Mouse (Mus musculus): Measurements from ENCODE around the gene Folr2. TPM values are rescaled to one million over a fixed set of nuclear protein-coding genes. Genes with fewer than 3 reads are reported as not detected.
A peak's percentile ranks its signal among the peaks of the same experiment; 100 is the strongest.

Folr2 gene
- total RNA-seq, 1 experiment from 2014 or later = not detected

DNA sequence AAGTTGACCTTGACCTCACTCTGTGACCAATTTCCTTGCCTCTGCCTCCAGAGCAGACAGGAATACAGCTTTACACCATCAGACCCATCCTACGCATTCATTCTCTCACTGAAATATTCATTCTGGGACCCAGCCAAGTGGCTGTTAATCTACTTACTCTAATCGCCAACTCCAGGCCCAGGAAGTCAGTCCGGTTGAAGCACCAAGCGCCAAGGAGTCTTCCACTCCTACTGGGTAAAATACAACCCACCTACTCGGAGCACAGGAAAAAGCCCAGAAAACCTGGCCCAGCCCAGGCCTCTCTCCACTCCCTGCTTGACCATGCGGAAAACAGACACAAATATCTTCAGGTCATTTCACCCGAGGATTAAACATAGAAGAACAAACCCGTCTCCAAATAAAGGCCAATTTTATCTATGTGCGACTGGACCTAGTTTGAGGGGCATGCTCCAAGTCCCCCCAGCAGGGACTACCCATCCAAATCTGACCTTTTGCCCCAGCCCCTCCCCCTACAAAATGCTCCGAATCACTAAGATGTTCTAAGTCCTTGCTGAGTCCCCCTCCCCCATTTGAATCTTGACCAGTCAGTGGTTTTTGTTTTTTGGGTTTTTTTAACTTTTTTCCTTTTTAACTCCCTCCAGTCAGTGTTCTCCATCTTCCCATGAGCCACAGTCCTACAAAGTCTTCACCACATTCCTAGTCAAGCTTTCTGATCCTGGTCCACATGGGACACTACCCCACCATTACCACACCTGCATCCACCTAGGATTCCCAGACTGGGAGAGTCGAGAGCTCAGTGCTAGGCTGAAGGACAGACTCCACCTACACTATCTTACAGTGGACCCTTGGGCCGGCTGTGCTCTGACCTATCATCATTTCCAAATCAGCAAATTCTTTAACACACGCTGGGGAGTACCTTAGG lies 11.5 kb upstream of the Folr2 start:
- ATAC-seq (replicated peaks; ENCODE audit: insufficient number of reproducible peaks, low FRiP score, low TSS enrichment, poor library complexity, severe bottlenecking) = no peak

DNA sequence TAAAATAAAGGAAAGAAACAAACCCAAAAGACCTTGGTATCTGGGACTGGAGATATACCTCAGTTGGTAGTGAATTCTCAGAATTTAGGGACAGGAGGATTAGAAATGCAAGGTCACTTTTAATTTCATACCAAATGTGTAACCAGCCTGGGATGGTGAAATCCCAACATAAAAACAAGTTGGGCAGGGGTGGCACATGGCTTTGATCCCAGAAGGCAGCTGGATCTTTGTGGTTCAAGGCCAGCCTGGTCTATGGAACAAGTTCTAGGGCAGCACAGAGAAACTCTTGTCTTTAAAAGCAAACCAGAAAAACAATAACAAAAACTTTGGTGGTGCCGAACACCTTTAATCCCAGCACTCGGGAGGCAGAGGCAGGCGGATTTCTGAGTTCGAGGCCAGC lies 10.5 kb upstream of the Folr2 start:
- no peak for ATAC-seq (replicated peaks; ENCODE audit: insufficient number of reproducible peaks, low FRiP score, low TSS enrichment, poor library complexity, severe bottlenecking)

DNA sequence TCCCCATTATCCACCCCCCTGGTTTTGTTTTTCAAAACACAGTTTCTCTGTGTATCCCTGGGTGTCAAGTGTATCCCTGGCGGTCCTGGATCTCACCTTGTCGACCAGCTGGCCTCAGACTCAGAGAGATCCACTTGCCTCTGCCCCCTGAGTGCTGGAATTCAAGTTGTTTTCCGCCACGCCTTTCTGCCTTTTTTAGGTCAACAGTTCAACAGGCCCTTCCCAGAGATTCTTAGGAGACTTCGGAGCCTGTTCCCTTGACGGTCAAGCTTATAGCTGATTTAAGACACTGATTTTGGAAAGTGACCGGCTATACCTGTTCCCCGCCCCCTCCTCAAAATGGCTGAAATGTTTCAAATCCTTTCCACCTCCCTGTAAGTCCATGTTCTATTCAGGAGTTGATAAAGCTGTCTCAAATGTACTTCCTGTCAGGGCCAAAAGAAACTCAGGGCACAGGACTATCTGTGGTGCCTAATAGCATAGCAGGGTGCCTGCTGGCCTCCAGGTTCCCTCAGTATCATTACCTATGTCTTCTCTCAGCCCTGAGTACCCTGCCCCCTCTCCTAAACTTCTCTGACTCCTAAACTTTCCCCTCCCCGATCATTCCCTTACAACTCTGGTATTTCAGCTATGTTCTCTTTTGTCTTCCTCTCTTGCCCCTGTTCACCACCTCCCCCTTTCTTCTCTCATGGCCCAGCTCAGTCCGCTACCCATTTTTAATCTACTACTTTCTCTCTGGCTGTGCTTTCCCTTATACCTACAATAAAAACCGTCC lies 9.7 kb upstream of the Folr2 start:
- no peak for ATAC-seq (replicated peaks; ENCODE audit: insufficient number of reproducible peaks, low FRiP score, low TSS enrichment, poor library complexity, severe bottlenecking)

DNA sequence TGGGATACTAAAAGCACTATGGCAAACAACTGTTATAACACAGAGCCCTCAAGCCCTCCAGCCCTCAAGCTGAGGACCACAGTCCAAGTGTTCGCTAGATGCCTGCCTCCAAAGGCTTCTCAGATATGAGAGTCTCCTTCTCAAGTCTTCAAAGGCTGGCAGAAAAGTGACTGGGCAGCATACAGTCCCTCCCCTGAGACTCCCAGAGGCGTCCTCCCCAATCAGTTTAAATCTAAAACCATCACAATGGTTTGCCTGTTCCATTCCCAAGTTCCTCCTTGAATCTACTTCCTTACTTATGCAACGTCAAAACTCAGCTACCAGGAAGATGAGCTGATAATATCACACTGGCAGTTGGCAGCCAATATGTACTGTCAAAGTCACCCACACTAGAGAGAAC lies 6.4 kb upstream of the Folr2 start, which contains the start of gene Anapc15:
Gene Anapc15, plus strand, starts transcription at position 301 of the 400 bp plus-strand sequence.
- ATAC-seq (replicated peaks; ENCODE audit: insufficient number of reproducible peaks, low FRiP score, low TSS enrichment, poor library complexity, severe bottlenecking) = no peak

DNA sequence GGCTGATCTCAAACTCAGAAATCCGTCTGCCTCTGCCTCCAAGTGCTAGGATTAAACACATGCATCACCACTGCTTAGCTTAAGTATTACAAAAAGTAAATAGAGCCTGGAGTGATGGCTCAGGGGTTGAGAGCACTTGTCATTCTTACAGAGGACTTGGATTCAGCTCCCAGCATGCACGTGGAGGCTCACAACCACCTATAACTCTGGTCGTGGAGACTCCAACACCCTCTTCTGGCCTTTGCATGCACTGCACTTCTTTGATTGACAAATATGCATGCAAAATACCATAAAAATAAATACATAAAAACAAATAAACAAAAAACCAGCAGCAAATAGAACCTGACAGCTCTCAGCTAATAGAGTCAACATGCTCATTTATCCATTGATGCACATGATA lies 5.3 kb upstream of the Folr2 start:
- ATAC-seq (replicated peaks; ENCODE audit: insufficient number of reproducible peaks, low FRiP score, low TSS enrichment, poor library complexity, severe bottlenecking) = no peak

DNA sequence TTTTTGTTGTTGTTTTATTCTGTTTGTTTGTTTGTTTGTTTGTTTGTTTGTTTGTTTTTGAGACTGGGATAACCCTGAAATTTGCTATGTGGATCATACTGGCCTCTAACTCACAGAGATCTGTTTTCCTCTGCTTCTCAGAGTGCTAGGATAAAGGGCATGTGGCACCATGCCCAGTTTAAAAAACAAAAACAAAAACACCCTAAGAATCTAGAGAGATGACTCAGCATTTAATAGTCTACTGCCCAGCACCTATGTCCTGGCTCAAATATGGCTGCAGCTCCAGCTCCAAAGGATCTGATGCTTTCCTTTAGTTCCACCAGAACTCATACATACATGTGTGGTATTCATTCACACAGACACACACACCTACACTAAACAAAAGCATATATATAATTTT lies 4.0 kb upstream of the Folr2 start:
- ATAC-seq (replicated peaks; ENCODE audit: insufficient number of reproducible peaks, low FRiP score, low TSS enrichment, poor library complexity, severe bottlenecking) = no peak

DNA sequence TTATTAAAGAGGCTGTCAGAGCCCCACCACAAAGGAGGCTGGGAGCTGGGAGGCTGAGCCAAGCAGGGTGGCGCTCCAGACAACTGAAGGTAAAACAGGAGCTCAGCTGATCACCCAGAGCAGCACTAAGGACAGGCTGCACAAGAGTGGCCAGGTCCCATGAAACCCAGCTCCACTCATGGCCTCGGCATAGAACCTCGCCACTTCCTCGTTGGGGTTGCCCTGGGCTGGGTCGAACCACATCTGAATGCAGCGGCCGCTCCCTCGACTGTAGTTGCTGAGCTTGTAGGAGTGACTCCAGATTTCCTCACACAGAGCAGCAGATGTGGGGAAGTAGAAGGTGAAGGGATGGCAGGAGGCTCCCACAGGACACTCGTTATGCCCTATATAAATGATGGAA lies 1.4 kb upstream of the Folr2 start:
- ATAC-seq (replicated peaks; ENCODE audit: insufficient number of reproducible peaks, low FRiP score, low TSS enrichment, poor library complexity, severe bottlenecking) = peak; percentile 62; the same call in 1 of the 2 replicates

DNA sequence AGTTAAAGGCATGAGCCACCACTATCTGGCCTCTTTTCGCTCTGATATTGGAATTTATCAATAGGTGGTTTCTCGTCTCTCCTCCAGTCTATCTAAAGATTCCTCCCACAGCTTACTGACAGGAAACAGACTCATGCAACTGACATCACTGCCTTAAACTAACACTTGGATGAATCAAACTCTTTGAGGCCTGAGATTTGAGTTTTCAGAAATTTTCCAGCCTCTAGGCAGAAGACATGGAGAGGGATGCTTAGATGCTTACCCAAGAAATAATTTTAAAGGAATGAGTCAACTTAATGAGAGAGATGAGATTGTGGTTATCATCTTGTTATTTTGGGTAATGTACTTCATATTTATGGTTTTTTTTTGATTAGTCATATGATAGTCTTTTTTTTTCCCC lies 3.2 kb downstream of the Folr2 start:
- no peak for ATAC-seq (replicated peaks; ENCODE audit: insufficient number of reproducible peaks, low FRiP score, low TSS enrichment, poor library complexity, severe bottlenecking)

DNA sequence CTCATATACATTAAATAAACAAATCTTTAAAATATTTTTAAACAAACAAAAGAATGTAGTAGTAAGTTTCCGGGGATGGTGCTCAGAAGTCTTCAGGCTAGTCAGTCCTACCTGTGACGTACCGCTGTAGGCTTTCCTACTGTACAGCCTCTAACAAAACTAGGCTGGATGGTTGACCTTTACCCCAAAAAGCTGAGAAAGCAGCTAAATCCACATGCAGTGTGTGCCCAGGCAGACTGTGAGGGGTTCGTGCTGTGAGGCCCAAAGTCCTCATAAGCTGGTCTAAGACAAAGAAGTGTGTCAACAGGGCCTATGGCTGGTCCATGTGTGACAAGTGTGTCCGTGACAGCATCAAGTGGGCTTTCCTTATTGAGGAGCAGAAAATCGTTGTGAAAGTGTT lies 4.1 kb downstream of the Folr2 start:
- no peak for ATAC-seq (replicated peaks; ENCODE audit: insufficient number of reproducible peaks, low FRiP score, low TSS enrichment, poor library complexity, severe bottlenecking)

DNA sequence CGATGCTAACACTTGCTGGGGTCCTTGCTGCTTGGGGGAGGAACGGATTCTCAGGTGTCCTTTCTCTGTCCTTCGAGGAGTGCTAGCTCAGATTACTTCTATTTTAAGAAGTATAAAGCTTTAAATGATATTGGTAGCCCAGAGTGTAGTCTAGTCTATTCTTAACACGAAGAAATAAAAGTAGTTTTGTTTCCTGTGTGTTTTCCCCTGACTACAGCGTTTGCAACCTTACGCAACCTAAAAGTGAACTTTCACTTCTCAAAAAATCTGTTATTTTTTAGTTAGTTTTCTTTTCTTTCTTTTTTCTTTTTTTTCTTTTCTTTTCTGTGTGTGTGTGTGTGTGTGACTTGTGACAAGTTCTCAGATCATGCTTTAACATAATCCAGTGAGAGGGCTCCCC lies 5.3 kb downstream of the Folr2 start:
- peak; percentile 54; the same call in 1 of the 2 replicates for ATAC-seq (replicated peaks; ENCODE audit: insufficient number of reproducible peaks, low FRiP score, low TSS enrichment, poor library complexity, severe bottlenecking)

DNA sequence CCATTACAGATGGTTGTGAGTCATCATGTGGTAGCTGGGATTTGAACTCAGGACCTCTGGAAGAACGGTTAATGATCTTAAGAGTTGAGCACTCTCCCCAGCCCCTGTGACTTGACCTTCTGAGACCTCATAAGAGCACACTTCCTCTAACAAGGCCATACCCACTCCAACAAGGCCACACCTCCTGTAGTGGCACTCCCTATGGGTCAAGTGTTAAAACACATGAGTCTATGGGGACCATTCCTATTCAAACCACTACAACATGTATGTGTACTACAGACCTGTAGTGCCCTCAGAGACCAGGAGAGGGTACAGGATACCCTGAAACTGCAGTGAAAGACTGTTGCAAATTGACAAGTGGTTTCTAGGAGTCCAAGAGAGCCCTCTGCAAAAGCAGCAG lies 9.1 kb downstream of the Folr2 start:
- ATAC-seq (replicated peaks; ENCODE audit: insufficient number of reproducible peaks, low FRiP score, low TSS enrichment, poor library complexity, severe bottlenecking) = peak; percentile 75

DNA sequence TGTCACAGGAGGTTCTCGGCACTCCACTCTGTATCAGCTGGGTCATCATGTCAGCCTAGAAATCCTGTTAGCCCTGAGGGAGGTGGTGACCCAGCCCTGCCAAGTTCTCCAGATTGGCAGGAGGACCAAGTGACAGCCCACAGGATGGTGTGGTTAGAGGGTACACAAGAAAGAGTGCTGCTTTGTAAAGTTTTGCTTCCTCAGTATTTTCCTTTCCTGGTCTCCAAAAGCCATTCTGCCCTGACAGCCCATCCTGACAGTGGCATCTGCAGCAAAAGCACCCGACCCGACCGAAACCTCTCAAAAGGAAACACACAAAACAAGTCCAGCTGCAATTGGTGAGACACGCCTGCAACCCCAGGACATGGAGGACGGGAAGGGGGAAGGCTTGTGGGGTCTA lies 12.8 kb downstream of the Folr2 start:
- ATAC-seq (replicated peaks; ENCODE audit: insufficient number of reproducible peaks, low FRiP score, low TSS enrichment, poor library complexity, severe bottlenecking) = no peak

DNA sequence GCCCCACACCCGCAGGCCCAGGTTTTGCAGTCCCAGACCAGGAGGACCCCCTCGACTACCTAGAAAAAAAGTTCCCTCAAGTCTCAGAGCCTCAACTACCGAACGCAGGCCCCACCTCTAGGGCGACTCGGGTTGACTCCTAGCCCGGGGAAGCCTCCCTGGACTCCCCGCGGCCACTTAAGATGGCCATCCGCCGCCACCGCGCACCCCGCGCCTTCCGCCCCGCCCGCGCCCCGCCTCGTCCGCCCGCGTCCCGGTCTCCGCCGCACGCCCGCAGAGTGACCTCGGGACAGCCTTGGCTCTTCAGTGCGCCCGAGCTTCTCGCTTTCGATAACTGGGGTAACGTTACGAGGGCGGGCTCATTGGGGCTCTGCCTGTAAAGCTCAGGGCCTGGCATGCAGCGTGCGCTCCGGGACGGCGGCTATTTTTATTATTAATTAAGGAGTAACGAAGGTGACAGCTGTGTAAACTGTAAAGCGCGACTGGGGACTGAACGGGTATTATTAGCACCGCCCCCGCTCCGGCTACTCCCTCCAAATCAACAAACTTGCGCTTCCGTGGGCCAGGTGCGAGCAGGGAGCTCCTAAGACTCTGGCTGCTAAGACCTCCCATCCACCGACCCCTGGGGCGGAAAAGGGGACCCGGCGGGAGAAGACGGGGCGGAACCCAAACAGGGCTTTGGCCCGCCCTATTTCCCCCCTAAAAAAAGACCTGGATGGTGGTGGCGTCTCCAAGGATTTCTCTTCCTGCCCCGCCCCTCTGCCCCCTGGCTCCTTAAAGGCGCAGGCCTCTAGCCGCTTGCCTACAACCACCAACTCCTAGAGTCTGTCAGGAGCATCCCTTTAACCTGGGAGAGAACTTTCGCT lies 19.2 kb downstream of the Folr2 start, which contains the start of gene Inppl1:
Gene Inppl1, minus strand, starts transcription at position 624 of the 866 bp plus-strand sequence.
- peak; percentile 31; the same call in 1 of the 2 replicates for ATAC-seq (replicated peaks; ENCODE audit: insufficient number of reproducible peaks, low FRiP score, low TSS enrichment, poor library complexity, severe bottlenecking)

DNA sequence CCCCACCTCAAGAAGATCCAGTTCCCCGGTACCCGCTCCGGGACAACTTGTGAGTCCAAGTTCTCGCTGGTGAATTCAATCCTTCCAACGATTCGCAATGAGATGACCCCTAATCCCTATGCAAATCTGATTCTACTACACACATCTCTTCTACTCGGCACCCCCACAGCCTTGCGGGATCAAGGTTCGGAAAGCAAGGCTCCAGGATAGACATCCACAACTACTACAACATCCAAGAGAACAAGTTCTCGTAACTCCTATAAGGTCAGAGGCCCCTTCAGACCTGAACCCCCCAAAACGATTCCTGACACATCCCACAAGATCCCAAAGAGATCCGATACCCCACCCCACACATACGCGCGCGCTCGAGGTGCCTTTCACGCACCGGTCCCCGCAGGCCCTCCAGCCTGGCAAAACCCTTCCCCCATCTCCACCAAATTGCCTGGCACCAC lies 19.8 kb downstream of the Folr2 start:
- ATAC-seq (replicated peaks; ENCODE audit: insufficient number of reproducible peaks, low FRiP score, low TSS enrichment, poor library complexity, severe bottlenecking) = 0 out of 2 replicates have a peak, but pooled peaks have one; percentile 2

DNA sequence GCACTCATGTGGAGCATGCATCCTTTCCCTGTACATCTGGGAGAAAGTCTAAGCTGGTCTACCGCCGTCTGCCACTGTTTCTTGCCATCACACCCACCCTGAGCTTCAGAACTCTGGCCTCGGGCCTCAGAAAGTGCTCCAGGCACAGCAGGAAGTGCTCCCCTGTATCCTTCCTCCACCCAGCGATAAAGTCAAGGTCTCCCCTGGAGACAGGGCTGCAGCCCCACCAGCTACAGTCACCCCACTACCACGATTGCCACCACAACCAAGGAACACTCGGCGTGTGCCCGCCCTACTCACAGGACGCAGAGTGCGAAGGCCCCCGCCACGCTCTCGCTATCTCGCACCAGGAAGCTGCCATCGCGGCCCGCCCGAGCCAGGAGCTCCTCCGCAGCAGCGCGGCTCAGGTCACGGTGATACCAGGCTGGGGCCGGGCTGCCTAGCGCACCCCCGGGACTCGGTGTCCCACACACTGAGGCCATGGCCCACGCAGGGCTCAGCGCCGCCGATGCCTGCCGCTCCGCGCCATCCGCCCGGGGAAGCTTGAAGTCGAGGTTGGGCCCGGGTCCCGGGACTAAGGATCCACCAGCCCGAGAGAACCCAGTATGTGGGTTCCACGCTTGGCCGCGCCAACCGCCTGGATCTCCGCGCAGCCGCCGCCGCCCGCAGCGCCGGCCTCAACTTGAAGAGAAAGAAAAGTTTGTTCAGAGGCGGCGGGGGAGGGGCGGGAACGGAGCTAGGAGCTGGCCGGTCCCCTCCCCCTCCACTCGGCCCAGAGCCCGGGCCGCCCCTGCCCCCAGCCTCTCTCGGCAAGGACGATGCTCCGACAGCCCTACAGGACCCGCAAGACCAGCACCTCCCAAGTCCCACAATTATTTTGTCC lies 20.5 kb downstream of the Folr2 start:
- ATAC-seq (replicated peaks; ENCODE audit: insufficient number of reproducible peaks, low FRiP score, low TSS enrichment, poor library complexity, severe bottlenecking) = 0 out of 2 replicates have a peak, but pooled peaks have one; percentile 7

DNA sequence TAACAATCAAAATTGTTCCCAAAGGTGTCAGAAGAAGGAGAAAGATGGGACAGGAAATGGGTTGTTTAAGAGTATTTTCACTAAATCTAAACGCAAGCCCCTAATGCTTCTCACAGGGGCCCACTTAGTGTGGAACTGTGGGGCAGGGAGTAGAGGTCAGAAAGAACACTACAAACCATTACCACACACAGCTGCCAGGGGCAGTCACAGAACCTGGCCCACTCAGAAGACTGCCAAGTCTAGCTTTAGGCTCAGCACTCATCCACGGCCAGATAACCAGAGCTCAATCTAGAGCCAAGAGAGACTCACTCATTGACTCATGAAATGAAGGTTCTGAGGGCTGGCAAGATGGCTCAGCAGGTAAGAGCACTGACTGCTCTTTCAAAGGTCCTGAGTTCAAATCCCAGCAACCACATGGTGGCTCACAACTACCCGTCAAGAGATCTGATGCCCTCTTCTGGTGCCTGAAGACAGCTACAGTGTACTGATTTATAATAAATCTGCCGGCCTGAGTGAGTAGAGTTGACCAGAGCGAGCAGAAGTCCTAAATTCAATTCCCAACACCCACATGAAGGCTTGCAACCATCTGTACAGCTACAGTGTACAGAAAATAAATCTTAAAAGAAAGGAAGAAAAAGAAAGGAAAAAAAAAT lies 21.4 kb downstream of the Folr2 start:
- ATAC-seq (replicated peaks; ENCODE audit: insufficient number of reproducible peaks, low FRiP score, low TSS enrichment, poor library complexity, severe bottlenecking) = no peak

DNA sequence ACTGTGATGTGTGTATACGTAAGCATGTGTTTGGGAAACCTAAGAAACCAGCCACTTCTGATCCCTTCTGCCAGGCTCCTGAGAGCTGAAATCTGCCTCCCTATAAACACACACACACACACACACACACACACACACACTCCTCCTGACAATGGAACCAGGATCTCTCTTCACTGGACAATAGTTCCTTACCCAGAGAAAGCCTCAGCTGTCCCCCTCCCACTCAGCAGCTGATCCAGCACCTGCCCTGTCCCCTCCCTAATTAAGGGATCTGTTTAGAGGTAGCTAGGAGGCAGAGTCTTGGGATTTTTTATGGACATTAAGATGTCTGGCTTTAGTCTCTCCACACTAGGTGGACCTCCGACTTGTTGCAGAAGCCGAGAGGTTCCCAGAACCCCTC lies 22.1 kb downstream of the Folr2 start:
- ATAC-seq (replicated peaks; ENCODE audit: insufficient number of reproducible peaks, low FRiP score, low TSS enrichment, poor library complexity, severe bottlenecking) = no peak
